Mouse (Mus musculus): ENCODE results near the gene Fzd4. TPM values are rescaled to one million over a fixed set of nuclear protein-coding genes. Genes with fewer than 3 reads are reported as not detected.

Gene Fzd4
- polyA plus RNA-seq, 1 experiment from 2014 or later, result 8.5 TPM

GRCm38 (mm10) chr7:89406011-89406410, 1.9 kb downstream of the Fzd4 start:
- peak overlapping the region; percentile 52 for H3K27ac ChIP-seq (ENCODE audit: low read length)
- H3K27me3 ChIP-seq (ENCODE audit: control insufficient read depth, insufficient read depth, low read length), result no peaks in the 10 kb centered on the region
- no peak for ATAC-seq (replicated peaks; ENCODE audit: extremely low read depth, insufficient read depth, low FRiP score)
- WGBS, result 23% methylated on average over 1 of the region's 1 CpGs
- H3K36me3 ChIP-seq (ENCODE audit: control insufficient read depth, insufficient read depth), result peaks cover 20% of the 10 kb centered on the region
- H3K9ac ChIP-seq (ENCODE audit: low read length), result peak overlapping the region; percentile 67
- no peaks in the 10 kb centered on the region for H3K9me3 ChIP-seq (replicated peaks; ENCODE audit: control insufficient read depth, low read length)
- peak overlapping the region; percentile 53 for H3K4me3 ChIP-seq (ENCODE audit: low read length)
- H3K4me2 ChIP-seq (ENCODE audit: low read depth, low read length), result peak overlapping the region; percentile 65
- H3K4me1 ChIP-seq (ENCODE audit: control insufficient read depth, insufficient read depth, low read length), result peaks cover 21% of the 10 kb centered on the region

DNA sequence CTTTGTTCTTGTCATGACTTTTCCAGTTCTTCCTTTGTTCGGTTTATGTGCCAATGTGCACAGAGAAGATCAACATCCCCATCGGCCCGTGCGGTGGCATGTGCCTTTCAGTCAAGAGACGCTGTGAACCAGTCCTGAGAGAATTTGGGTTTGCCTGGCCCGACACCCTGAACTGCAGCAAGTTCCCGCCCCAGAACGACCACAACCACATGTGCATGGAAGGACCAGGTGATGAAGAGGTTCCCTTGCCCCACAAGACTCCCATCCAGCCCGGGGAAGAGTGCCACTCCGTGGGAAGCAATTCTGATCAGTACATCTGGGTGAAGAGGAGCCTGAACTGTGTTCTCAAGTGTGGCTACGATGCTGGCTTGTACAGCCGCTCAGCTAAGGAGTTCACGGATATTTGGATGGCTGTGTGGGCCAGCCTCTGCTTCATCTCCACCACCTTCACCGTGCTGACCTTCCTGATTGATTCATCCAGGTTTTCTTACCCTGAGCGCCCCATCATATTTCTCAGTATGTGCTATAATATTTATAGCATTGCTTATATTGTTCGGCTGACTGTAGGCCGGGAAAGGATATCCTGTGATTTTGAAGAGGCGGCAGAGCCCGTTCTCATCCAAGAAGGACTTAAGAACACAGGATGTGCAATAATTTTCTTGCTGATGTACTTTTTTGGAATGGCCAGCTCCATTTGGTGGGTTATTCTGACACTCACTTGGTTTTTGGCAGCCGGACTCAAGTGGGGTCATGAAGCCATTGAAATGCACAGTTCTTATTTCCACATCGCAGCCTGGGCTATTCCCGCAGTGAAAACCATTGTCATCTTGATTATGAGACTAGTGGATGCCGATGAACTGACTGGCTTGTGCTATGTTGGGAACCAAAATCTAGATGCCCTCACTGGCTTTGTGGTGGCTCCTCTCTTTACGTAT, 3.1 kb downstream of the Fzd4 start:
- H3K4me1 ChIP-seq (ENCODE audit: control insufficient read depth, insufficient read depth, low read length), result peaks cover 23% of the 10 kb centered on the region
- peak overlapping the region; percentile 45; the same call in 1 of the 2 replicates for H3K9ac ChIP-seq (ENCODE audit: low read length)
- no peaks in the 10 kb centered on the region for H3K9me3 ChIP-seq (replicated peaks; ENCODE audit: control insufficient read depth, low read length)
- H3K36me3 ChIP-seq (ENCODE audit: control insufficient read depth, insufficient read depth), result peaks cover 24% of the 10 kb centered on the region
- H3K27me3 ChIP-seq (ENCODE audit: control insufficient read depth, insufficient read depth, low read length), result no peaks in the 10 kb centered on the region
- H3K27ac ChIP-seq (ENCODE audit: low read length), result peak overlapping the region; percentile 70
- ATAC-seq (replicated peaks; ENCODE audit: extremely low read depth, insufficient read depth, low FRiP score), result no peak
- H3K4me3 ChIP-seq (ENCODE audit: low read length), result peak overlapping the region; percentile 30
- WGBS, result 83% methylated on average over 24 of the region's 24 CpGs
- peak overlapping the region; percentile 33 for H3K4me2 ChIP-seq (ENCODE audit: low read depth, low read length)

DNA sequence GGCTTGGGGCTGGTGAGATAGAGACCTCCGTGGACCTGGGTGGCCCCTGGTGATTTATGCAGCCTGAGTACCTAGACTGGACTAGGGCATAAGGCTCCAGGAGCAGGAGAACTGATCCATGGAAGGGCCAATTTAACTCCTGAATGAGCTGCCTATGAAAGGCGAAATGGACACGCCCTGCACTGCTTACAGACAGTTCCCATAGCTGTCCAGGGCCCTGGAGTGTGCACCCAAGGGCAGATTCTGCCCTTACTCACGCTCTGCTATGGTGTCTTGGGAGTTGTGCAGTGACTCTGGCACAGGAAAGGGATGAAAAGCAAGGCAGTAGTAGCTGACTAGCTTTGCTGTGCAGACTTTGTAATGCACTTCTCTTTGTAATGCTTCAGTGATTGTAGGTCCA, 6.1 kb downstream of the Fzd4 start:
- ATAC-seq (replicated peaks; ENCODE audit: extremely low read depth, insufficient read depth, low FRiP score), result no peak
- H3K27me3 ChIP-seq (ENCODE audit: control insufficient read depth, insufficient read depth, low read length), result no peaks in the 10 kb centered on the region
- H3K4me1 ChIP-seq (ENCODE audit: control insufficient read depth, insufficient read depth, low read length), result peaks cover 19% of the 10 kb centered on the region
- no peak overlapping the region for H3K4me3 ChIP-seq (ENCODE audit: low read length)
- H3K9me3 ChIP-seq (replicated peaks; ENCODE audit: control insufficient read depth, low read length), result no peaks in the 10 kb centered on the region
- 0 out of 2 replicates have a peak overlapping the region, but pooled peaks have one; percentile 1 for H3K4me2 ChIP-seq (ENCODE audit: low read depth, low read length)
- H3K9ac ChIP-seq (ENCODE audit: low read length), result no peak overlapping the region
- peaks cover 26% of the 10 kb centered on the region for H3K36me3 ChIP-seq (ENCODE audit: control insufficient read depth, insufficient read depth)
- WGBS, result 59% methylated on average over 4 of the region's 4 CpGs
- no peak overlapping the region for H3K27ac ChIP-seq (ENCODE audit: low read length)

GRCm38 (mm10) chr7:89411346-89411745, 7.2 kb downstream of the Fzd4 start:
- H3K27ac ChIP-seq (ENCODE audit: low read length), result no peak overlapping the region
- H3K4me3 ChIP-seq (ENCODE audit: low read length), result no peak overlapping the region
- H3K9me3 ChIP-seq (replicated peaks; ENCODE audit: control insufficient read depth, low read length), result no peaks in the 10 kb centered on the region
- no peaks in the 10 kb centered on the region for H3K27me3 ChIP-seq (ENCODE audit: control insufficient read depth, insufficient read depth, low read length)
- no peak overlapping the region for H3K4me2 ChIP-seq (ENCODE audit: low read depth, low read length)
- no peak overlapping the region for H3K9ac ChIP-seq (ENCODE audit: low read length)
- H3K36me3 ChIP-seq (ENCODE audit: control insufficient read depth, insufficient read depth), result peaks cover 26% of the 10 kb centered on the region
- peaks cover 19% of the 10 kb centered on the region for H3K4me1 ChIP-seq (ENCODE audit: control insufficient read depth, insufficient read depth, low read length)
- peak; percentile 38; the same call in 1 of the 2 replicates for ATAC-seq (replicated peaks; ENCODE audit: extremely low read depth, insufficient read depth, low FRiP score)
- WGBS, result 61% methylated on average over 3 of the region's 3 CpGs

DNA sequence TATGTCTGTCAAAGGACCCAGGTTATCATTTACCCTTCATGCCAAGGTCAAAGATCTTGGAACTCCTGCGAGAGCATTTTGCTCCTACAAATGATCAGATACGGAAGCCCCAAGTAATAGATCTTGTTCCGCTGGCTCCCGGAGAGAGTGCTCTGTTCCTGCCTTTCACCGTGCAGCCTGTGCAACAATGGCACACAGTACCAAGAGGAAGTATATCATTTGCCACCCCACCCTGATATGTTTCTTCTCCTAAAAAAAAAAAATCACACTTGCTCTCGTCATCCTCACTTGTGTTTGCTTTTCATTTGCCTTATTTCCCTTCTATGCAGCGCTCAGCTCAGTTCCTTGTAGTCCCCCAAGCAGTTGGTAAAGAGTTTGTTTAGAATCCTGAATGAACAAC, 7.9 kb downstream of the Fzd4 start:
- Histone ChIP-seq H3K4me2 (ENCODE audit: low read depth, low read length) (no peak overlapping the region), H3K9me3 (replicated peaks; ENCODE audit: control insufficient read depth, low read length) (no peaks in the 10 kb centered on the region), H3K27ac (ENCODE audit: low read length) (no peak overlapping the region), H3K27me3 (ENCODE audit: control insufficient read depth, insufficient read depth, low read length) (no peaks in the 10 kb centered on the region), H3K4me3 (ENCODE audit: low read length) (no peak overlapping the region), H3K4me1 (ENCODE audit: control insufficient read depth, insufficient read depth, low read length) (peaks cover 19% of the 10 kb centered on the region), H3K36me3 (ENCODE audit: control insufficient read depth, insufficient read depth) (peaks cover 23% of the 10 kb centered on the region), H3K9ac (ENCODE audit: low read length) (no peak overlapping the region)
- WGBS, result 62% methylated on average over 7 of the region's 7 CpGs
- ATAC-seq (replicated peaks; ENCODE audit: extremely low read depth, insufficient read depth, low FRiP score), result no peak

- no peak for ATAC-seq (replicated peaks; ENCODE audit: extremely low read depth, insufficient read depth, low FRiP score)
- Histone ChIP-seq H3K27me3 (ENCODE audit: control insufficient read depth, insufficient read depth, low read length) (no peaks in the 10 kb centered on the region), H3K4me2 (ENCODE audit: low read depth, low read length) (no peak overlapping the region), H3K9ac (ENCODE audit: low read length) (no peak overlapping the region), H3K36me3 (ENCODE audit: control insufficient read depth, insufficient read depth) (peaks cover 7% of the 10 kb centered on the region), H3K27ac (ENCODE audit: low read length) (no peak overlapping the region), H3K9me3 (replicated peaks; ENCODE audit: control insufficient read depth, low read length) (no peaks in the 10 kb centered on the region), H3K4me3 (ENCODE audit: low read length) (no peak overlapping the region), H3K4me1 (ENCODE audit: control insufficient read depth, insufficient read depth, low read length) (peaks cover 7% of the 10 kb centered on the region)
- WGBS, result 54% methylated on average over 4 of the region's 4 CpGs
Measured at GRCm38 (mm10) chr7:89416027-89416426, 11.9 kb downstream of the Fzd4 start.

DNA sequence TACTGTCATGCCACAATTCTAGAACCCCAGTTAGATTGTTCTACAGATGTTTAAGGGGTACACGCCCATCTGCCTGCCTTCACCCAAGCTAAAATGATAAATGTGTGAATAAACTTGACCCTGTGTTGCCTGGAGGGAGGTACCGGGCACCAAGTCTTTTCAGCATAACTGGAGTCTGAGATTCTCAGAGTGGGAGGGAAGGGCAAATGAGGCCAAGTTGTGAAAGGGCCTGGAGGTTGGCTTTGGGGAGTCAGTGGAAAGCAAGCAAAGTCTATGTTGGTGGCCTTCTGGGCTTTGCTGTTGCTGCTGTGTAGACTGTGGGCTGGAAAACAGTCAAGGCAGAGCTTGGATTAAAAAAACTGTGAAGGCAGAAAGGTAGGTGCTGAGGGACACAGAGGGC, 13.6 kb downstream of the Fzd4 start:
- H3K27ac ChIP-seq (ENCODE audit: low read length), result peak overlapping the region; percentile 77
- H3K4me3 ChIP-seq (ENCODE audit: low read length), result no peak overlapping the region
- no peaks in the 10 kb centered on the region for H3K36me3 ChIP-seq (ENCODE audit: control insufficient read depth, insufficient read depth)
- no peak overlapping the region for H3K9ac ChIP-seq (ENCODE audit: low read length)
- H3K4me1 ChIP-seq (ENCODE audit: control insufficient read depth, insufficient read depth, low read length), result peaks cover 4% of the 10 kb centered on the region; the same call in 1 of the 2 replicates
- 79% methylated on average over 2 of the region's 2 CpGs for WGBS
- no peaks in the 10 kb centered on the region for H3K27me3 ChIP-seq (ENCODE audit: control insufficient read depth, insufficient read depth, low read length)
- no peaks in the 10 kb centered on the region for H3K9me3 ChIP-seq (replicated peaks; ENCODE audit: control insufficient read depth, low read length)
- no peak overlapping the region for H3K4me2 ChIP-seq (ENCODE audit: low read depth, low read length)
- ATAC-seq (replicated peaks; ENCODE audit: extremely low read depth, insufficient read depth, low FRiP score), result no peak

DNA sequence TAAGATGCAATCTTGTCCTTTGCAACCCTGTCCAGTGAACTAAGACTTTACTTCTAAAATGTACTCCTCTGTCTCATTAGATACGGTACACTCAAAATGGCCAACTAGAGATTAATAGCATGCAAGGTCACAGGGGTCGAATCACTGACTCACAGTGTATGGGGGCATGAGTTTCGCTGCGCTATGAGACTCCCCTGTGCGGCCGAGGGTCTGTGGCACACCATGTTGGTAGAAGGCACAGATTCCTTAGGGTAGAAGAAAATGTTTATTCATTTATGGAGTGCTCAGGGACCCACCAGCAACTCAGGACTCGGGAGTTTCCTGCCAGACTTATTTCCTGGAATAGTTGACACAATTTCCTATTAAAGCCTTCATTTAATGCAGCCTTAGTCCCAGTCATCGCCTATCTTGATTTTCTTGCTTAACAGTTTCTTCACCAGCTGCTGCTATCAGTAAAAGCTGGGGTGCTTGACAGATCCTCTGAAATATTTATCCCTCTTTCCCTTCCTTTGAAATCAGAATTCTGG, 14.0 kb downstream of the Fzd4 start:
- 62% methylated on average over 8 of the region's 8 CpGs for WGBS
- Histone ChIP-seq H3K9me3 (replicated peaks; ENCODE audit: control insufficient read depth, low read length) (no peaks in the 10 kb centered on the region), H3K36me3 (ENCODE audit: control insufficient read depth, insufficient read depth) (no peaks in the 10 kb centered on the region), H3K27ac (ENCODE audit: low read length) (peak overlapping the region; percentile 77), H3K9ac (ENCODE audit: low read length) (no peak overlapping the region), H3K27me3 (ENCODE audit: control insufficient read depth, insufficient read depth, low read length) (no peaks in the 10 kb centered on the region), H3K4me1 (ENCODE audit: control insufficient read depth, insufficient read depth, low read length) (peaks cover 4% of the 10 kb centered on the region; the same call in 1 of the 2 replicates), H3K4me3 (ENCODE audit: low read length) (no peak overlapping the region), H3K4me2 (ENCODE audit: low read depth, low read length) (0 out of 2 replicates have a peak overlapping the region, but pooled peaks have one; percentile 3)
- 0 out of 2 replicates have a peak, but pooled peaks have one; percentile 25 for ATAC-seq (replicated peaks; ENCODE audit: extremely low read depth, insufficient read depth, low FRiP score)
